Mouse (Mus musculus): ENCODE measurements around the gene Atpaf2.

The Atpaf2 gene

GRCm38 (mm10) chr11:60397172-60397571 lies 21.1 kb downstream of the Atpaf2 start:
- DNase-seq (ENCODE audit: low spot score in 2 of 2) = peak; percentile 52 to 69

- no peak for DNase-seq (ENCODE audit: low spot score in 2 of 2)
These were observed 21.7 kb downstream of the Atpaf2 start for GRCm38 (mm10) chr11:60396546-60396945.

DNA sequence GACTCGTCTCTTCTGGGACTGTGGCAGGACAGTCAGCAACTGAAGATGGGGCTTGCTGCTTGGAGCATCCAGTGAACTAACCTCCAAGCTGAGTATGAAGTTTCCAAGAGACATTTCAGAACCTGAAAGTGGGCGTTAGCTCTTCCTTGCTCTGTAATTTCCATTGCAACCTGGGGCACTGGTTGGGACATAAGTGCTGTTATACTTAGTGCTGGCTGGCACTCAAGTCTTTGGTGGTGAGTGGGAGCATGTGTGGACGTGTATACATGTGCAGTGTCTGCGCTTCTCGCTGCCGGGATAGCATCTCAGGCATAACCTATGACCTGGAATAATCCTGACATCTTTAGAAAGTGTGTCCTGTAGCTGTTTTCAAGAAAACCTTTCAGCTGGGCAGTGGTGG lies 26.9 kb downstream of the Atpaf2 start:
- DNase-seq (ENCODE audit: low spot score in 2 of 2) = peak in 1 of 2 experiments; percentile 6

DNA sequence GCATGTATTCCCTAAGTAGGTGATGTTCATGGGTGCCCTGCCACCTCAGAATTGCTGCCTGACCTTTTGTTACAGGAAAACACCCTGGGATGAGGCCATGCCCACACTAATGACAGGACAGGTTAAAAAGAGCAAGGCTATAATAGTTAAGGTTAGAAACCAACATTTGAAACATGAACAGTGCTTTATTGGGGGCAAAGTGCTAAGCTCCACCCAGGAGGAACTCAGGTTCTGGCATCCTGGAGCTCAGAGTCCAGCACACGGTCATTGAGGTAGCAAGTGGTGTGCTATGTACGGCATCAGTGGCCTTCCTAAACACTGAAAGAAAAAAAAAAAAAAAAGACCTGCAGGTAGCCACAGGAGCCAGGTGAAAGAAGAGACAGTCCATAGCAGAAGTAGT lies 30.3 kb downstream of the Atpaf2 start:
- no peak for DNase-seq (ENCODE audit: low spot score in 2 of 2)

DNA sequence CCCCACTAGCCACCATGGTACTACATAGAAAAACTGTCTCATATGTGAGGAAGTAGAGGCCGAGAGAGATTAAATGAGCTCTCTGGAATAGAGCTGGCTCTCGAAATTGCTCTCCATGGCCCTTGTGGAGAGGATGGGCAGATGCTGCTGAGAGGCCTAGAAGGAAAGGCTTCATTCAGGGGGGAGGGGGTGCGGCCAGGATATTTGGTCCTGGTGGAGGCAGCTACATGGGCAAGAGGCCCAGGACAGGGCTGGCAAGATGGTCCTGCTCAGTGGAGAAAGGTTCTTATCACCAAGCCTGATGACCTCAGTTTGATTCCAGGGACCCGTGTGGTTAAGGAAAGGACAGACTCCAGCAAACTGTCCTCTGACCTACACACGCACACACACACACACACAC lies 32.3 kb downstream of the Atpaf2 start:
- DNase-seq (ENCODE audit: low spot score in 2 of 2) = no peak

DNA sequence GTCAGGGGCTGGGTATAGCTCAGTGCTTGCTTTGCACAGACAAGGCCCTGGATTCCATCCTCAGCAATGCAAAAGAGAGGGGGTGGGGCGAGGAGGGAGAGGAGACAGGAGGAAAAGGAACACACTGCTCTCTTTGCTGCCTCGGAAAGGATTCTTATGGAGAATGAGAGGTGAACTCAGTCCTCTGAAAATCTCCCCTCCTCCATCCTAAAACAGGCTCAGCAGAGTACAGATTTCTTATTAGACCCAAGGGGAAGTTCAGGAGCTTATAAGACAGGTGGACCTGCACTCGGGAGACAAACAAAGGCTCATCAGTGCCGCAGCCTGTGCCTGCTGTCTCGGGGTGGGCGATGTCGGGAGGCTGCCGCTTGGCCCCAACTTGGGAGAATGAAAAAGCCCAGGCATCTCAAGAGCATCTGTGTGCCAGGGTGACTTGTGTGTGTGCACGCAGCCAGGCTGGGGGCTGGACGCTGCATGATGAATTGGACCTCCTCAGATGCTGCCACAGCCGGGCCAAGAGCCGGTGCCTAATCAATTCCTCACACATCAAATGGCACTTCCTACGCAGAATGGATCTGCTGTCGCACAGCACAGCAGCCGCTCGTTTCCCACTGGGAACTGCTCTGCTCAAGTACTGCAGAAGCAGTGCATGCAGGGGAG lies 33.4 kb downstream of the Atpaf2 start:
- DNase-seq (ENCODE audit: low spot score in 2 of 2) = peak; percentile 77 to 84

- no peak for DNase-seq (ENCODE audit: low spot score in 2 of 2)
These were observed 34.7 kb downstream of the Atpaf2 start for GRCm38 (mm10) chr11:60383518-60383917.

DNA sequence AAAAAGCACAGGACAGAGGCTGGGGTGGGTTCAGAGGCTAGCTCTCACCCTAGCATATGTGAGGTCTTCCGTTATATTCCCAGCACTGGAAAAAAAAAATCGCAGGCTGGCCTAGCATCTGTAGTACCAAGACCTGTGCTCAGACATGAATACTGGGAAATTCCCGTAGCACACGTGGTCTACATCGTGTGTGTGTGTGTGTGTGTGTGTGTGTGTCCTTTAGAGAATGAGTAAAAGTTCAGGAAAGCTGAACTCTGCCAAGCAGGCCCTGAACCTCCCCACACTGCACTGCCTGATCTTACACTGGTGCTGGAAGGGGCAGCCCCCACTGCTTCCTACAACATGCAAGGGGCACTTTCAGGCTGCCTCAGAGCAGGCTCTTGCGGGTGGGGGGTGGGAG lies 43.8 kb downstream of the Atpaf2 start:
- DNase-seq (ENCODE audit: low spot score in 2 of 2) = no peak

GRCm38 (mm10) chr11:60370431-60370830 lies 47.8 kb downstream of the Atpaf2 start:
- DNase-seq (ENCODE audit: low spot score in 2 of 2) = no peak

DNA sequence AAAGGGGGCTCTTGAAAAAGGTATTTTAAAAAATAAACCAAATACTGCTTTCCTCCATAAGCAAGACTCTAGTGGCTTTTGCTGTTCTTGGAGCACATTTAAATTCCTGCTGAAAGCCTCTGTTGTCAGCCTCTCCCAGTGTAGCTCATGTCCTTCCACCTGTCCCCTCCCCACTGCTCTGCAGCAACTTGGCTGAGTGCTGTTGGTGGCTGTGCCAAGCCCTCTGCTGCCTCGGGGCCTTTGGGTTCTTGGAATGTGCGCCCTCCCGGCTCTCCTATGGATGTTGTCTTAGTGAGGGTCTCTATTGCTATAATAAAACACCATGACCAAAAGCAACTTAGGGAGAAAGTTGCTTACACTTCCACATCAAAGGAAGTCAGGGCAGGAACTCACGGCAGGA lies 48.8 kb downstream of the Atpaf2 start:
- DNase-seq (ENCODE audit: low spot score in 2 of 2) = no peak

DNA sequence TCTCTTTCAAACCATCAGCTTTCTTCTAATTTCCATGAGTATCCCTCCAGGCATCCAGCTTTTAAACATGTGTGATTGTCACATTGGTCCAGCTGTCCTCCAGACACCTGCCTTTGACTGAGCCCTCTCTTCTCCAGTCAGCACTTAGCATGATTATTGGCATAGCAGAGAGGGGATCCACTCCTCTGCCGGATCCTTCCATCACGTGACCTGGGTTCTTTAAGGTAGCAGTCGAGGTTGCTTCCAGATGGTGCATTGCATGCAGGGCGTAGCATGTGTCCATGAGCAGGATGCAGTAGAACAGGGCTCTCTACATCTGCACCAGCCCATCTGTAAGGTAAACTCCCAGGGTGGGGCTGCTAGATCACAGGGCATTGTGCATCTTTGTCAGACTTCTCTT lies 49.3 kb downstream of the Atpaf2 start:
- no peak for DNase-seq (ENCODE audit: low spot score in 2 of 2)

DNA sequence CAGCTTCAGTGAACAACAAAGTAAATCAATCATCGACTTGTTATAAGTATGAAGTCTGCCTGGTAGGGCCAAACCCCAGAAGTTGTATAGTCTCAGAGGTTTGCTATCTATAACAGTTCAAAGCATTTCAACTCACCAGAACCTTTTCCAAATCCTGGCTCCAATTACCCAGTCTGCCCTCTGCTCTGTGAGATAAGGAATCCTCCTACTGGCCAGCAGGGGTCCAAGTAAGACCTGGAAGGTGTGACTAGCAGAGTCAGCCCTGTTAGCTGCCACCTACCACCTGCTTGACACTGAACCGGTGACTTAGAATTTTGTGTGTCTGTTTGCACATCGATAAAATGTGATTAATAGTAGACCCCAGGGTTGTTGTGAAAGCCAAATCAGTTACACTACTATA lies 51.0 kb downstream of the Atpaf2 start:
- no peak for DNase-seq (ENCODE audit: low spot score in 2 of 2)

DNA sequence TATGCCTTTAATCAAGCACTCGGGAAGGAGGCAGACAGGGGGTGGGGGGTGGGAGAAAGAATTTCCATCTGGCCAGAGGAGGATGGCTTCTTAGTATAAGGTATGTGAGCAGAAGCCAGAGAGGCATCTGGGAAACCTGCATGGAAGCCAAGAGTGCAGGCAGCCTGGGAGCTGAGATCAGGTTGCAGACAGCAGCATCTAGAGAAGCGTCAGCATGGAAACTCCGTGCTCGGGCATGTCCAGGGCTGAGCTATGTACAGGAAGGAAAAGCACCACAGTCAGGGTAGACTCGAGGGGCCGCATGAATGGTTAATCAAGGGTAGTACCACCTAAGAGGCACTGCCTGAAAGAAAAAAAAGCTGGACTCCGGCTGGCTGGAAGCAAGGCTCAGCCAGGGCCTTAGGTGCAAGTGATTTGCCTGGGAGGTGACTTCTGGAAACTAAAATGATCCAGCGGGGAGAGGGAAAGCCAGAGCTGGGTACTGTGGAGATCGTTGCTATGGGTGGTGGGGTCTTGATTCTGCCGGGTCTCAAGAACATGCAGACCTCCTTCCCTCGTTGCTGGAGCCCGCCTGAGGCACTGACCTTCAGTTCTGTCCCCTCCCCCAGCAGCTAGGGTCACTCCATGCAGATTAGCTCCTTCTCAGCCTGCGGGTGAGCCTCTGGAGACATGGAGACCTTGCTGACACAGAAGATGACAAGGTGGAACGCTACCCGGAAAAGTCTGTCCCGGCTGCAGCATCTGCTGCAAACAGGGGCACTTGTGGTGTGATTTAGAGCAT lies 51.8 kb downstream of the Atpaf2 start:
- no peak for DNase-seq (ENCODE audit: low spot score in 2 of 2)

DNA sequence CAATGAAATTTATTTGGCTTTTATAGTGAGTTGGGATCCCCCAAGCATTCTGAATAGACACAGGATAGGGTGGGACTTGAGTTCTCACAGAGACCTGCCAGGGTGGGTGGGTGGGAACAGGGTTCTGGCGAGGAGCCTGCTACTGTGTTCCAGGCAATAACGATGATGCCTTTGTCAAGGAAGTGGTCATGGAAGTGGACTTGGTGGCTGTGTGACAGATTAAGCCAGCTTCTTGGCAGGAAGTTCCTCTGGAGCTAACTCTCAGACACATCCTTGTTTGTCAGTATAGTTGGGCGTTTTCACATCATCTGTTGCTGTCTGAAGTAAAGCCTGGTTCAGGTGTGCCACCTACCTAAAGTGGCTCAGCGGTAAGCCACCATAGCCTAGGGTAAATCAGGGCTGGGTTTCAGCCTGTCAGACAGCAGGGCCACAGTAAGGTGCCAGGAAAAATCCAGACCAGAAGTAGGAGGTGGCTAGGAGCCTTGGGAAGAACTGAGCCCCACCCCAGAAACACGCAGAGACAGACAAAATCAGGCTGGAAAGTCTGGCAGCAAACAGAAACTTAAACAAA lies 57.5 kb downstream of the Atpaf2 start:
- DNase-seq (ENCODE audit: low spot score in 2 of 2) = no peak

DNA sequence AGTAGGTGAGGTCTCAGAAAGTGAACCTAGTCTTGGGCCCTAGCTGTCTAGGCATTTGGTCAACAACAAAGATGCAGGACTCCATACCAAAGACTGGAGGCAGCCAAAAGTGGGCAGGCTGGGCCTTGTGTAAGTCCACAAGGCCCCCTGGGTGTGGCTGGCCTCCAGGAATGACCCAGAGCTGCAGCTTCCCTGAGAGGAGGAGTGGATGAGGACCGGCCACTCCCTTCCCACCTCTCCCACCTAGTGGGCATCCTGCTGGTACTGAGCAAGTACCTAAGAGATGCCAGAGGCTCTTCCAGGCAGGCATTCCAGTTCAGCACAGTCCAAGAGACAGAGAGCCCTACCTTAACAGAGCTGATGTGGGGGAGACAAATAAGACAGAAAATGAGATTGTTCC lies 58.3 kb downstream of the Atpaf2 start:
- DNase-seq (ENCODE audit: low spot score in 2 of 2) = no peak

DNA sequence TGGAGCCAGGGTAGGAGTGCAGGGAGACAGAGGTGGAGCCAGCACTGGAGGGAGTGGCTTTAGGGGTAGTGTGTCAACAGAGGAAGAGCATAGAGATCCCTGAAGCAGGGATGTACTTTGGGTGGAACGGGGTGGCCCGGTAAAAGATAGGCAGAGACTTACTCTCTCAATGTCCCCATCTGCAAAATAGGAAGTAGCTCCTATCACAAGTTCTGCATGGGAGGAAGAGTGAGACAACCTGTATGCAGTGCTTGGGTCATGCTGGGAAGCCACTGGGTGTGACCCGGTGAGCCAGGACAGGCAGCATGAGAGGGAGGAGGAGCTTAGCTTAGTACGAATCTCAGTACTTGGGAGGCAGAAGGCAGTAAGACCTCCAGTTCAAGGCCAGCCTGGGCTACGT lies 59.1 kb downstream of the Atpaf2 start:
- no peak for DNase-seq (ENCODE audit: low spot score in 2 of 2)

DNA sequence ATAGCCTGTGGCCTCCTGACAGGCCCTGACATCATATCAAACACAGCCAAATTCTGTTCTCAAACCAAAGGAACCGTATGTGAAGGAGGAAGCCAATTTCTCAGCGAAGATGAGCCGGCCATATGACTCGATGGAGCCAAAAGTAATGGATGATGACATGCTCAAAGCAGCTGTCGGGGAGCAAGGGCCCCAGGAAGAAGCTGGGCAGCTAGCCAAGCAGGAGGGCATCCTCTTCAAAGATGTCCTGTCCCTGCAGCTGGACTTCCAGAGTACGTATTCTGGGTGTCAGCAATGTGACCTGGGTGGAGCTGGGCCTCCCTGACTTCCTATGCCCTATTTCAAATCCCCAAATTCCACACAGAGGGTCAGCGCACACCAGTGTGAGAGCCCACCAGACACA lies 59.7 kb downstream of the Atpaf2 start:
- DNase-seq (ENCODE audit: low spot score in 2 of 2) = no peak

DNA sequence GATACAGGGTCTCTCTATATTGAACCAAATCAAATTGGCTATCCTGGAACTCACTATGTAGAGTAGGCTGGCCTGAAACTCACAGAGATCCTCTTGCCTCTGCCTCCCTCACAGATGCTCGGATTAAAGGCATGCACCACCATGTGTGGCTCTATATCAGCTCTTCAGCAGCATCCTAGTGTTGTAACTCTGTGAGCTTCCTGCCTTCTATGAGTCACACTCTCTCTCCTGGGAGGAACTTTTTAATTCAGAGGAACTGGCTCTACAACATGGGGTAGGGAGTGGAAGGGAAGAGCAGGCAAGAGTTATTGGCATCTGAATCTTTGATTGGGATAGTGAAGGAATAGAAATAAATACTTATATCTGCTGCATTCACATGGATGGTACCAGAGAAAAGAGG lies 61.1 kb downstream of the Atpaf2 start:
- no peak for DNase-seq (ENCODE audit: low spot score in 2 of 2)

DNA sequence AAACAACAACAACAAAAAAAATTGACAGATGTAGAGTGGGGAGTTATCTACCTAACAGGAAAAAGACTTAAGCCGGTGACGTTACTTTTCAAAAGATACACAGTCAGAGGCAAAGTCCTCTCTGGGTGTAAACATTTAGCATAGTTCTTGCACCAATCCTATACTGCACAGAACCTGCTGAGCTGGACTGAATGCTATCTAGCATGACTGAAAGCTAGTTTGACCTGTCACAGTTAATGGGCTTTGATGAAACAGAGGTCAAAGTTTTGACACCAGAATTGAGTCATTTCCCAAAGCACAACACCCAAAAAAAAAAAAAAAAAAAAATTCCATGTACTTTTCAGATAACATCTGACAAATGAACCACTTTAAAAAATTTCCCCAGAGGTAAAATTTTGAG lies 62.3 kb downstream of the Atpaf2 start:
- no peak for DNase-seq (ENCODE audit: low spot score in 2 of 2)

- peak; percentile 100 for DNase-seq (ENCODE audit: low spot score in 2 of 2)
These were observed 65.5 kb downstream of the Atpaf2 start, which contains the start of the genes Tom1l2 and Drc3 for GRCm38 (mm10) chr11:60352559-60353411. Tom1l2 (minus strand) TSS chr11:60352905. Drc3 (plus strand) TSS chr11:60353329.

DNA sequence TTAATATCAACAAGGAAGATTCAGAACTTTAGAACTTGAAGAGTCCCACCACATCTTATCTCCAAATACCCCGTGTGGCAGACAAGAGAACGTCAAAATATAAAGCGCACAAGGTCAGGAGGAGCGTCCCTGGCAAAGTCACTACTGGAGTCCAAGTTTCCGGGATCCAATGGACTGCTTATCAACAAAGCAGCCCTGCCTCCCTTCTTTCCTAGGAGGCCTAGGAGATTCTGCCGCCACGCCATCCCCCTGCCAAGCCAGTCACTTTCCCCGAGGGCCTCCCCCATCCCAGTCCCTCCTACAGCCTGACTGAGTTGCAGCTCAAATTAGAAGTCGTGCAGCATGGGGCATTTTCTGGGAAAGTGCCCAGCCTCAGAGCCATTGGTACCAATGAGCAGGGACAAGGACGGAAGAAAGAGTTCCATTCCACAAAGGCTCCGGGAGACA lies 66.3 kb downstream of the Atpaf2 start:
- DNase-seq (ENCODE audit: low spot score in 2 of 2) = peak; percentile 45 to 65

DNA sequence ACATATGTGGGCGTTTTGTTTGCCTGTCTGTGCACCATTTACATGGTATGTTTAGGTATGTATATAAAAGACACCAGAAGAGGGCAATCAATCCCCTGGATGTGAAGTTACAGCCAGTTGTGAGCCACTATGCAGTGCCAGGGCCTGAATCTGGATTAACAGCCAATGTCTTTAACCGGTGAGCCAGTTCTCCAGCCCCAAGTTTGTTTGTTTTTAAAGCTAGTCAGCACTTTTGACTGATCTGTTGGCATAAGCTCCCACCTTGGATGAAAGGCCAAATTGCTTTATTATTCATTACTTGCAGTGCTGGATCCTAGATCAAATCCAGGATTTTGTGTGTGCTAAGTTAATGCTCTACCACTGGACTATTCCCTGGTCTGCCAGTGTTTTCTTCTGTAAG lies 66.9 kb downstream of the Atpaf2 start:
- no peak for DNase-seq (ENCODE audit: low spot score in 2 of 2)
